Mouse (Mus musculus) limb, embryonic 13.5 days (tissue): ENCODE data around the gene Raet1e. TPM values are rescaled to one million over a fixed set of nuclear protein-coding genes. Genes with fewer than 3 reads are reported as not detected.
A peak's percentile ranks its signal among the peaks of the same experiment; 100 is the strongest.
"Not testable (repeated sequence)": the region's sequence is repeated elsewhere in the genome, so short reads cannot be mapped to it uniquely, and the experiment has no call there.

ENCODE experiments used
- ATAC-seq: fragments of 200-750 bp; cut with Nextera tagmentation; 2 replicates; pipeline ENCODE4 v1.8.0; 2017; ENCODE audit warnings: low read depth, moderate number of reproducible peaks, moderate TSS enrichment; ENCODE audit not compliant: low FRiP score
- H3K27ac ChIP-seq: fragments of 300-500 bp; sonication (generic); 2 replicates; pipeline ENCODE4 v1.5.1; 2015; ENCODE audit warnings: inconsistent platforms, mild to moderate bottlenecking, moderate library complexity
- H3K27me3 ChIP-seq: fragments of 300-500 bp; sonication (generic); 2 replicates; pipeline ENCODE4 v1.6.1; 2015; ENCODE audit warnings: mild to moderate bottlenecking, inconsistent platforms
- H3K36me3 ChIP-seq: fragments of 300-500 bp; sonication (generic); 2 replicates; pipeline ENCODE4 v1.6.1; 2015; ENCODE audit warnings: inconsistent platforms, mild to moderate bottlenecking, moderate library complexity
- H3K4me1 ChIP-seq: fragments of 300-500 bp; sonication (generic); 2 replicates; pipeline ENCODE4 v1.6.1; 2015; ENCODE audit warnings: inconsistent platforms
- H3K4me2 ChIP-seq: fragments of 300-500 bp; sonication (generic); replicated peaks from 2 replicates; pipeline ENCODE4 v1.6.1; 2015; ENCODE audit warnings: inconsistent platforms, mild to moderate bottlenecking, moderate library complexity
- H3K4me3 ChIP-seq: fragments of 300-500 bp; sonication (generic); 2 replicates; pipeline ENCODE4 v1.5.1; 2015; ENCODE audit warnings: moderate library complexity, mild to moderate bottlenecking, inconsistent platforms
- H3K9ac ChIP-seq: fragments of 300-500 bp; sonication (generic); 2 replicates; pipeline ENCODE4 v1.6.1; 2015; ENCODE audit warnings: mild to moderate bottlenecking, inconsistent platforms
- H3K9me3 ChIP-seq: fragments of 300-500 bp; sonication (generic); 2 replicates; pipeline ENCODE4 v1.6.1; 2016; ENCODE audit warnings: inconsistent platforms
- WGBS: fragments of 180-500 bp; shearing (Covaris S2); methylation state at CpG from one replicate; pipeline ENCODE4 v1.1.7; 2015; 5-methylcytosine and 5-hydroxymethylcytosine counted together
- polyA plus RNA-seq: library from polyadenylated mRNA; unstranded; fragments of >200 nt; fragmentation: Nextera tagmentation; extraction: Ambion mirVana; gene quantifications from 2 replicates; pipeline ENCODE4 v1.2.1, GENCODE M21; 2015

The Raet1e gene
- polyA plus RNA-seq, 1 experiment from 2014 or later = 12.0 TPM

DNA sequence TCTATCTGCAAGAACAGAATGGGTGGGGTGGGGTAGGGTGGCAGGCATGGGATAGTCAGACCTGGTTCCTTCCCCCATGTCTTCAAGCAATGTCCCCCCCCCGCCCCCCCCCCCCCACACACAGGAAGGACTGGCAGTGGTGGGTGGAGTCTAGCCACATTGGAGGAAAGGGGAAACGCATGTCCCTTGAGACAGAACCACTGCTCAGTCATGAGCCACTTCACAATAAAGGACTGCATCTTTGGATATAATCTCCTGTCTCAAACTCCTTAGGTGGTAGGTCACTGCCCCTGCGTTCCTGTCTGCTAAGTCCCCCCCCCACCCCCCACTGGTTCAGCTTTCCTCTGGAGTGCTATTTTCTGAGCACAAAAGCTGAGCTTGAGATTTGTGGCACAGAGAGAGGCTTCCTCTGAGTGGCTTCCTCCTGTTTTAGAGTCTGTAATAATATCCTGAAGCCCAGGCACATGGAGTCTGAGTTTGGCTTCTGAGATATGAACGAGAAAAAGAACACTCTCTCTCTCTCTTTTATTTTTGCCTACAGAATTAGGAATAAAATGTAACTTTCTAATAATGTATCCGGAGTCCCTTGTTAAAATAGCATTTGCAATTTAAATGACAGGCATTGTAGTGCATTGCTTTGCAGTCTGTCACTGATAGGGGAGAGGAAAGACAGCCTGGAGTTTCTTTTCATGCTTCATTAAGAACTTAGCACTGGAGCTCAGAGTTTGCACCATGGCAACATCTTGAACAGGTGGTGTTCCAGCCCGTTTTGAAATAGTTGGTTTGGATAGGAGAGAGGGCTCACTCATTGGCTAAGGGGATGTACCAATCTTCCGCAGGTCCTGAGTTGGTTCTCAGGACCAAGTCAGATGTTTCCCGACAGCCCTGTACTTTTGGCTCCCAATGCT is 112.8 kb downstream of the Raet1e start:
- ATAC-seq, H3K4me2 ChIP-seq, H3K4me1 ChIP-seq, H3K9me3 ChIP-seq, H3K27ac ChIP-seq, H3K4me3 ChIP-seq, H3K9ac ChIP-seq, H3K36me3 ChIP-seq: not testable (repeated sequence)
- 36% methylated on average over 8 of the region's 8 CpGs for WGBS
- H3K27me3 ChIP-seq = peaks cover 19% of the 10 kb centered on the region

DNA sequence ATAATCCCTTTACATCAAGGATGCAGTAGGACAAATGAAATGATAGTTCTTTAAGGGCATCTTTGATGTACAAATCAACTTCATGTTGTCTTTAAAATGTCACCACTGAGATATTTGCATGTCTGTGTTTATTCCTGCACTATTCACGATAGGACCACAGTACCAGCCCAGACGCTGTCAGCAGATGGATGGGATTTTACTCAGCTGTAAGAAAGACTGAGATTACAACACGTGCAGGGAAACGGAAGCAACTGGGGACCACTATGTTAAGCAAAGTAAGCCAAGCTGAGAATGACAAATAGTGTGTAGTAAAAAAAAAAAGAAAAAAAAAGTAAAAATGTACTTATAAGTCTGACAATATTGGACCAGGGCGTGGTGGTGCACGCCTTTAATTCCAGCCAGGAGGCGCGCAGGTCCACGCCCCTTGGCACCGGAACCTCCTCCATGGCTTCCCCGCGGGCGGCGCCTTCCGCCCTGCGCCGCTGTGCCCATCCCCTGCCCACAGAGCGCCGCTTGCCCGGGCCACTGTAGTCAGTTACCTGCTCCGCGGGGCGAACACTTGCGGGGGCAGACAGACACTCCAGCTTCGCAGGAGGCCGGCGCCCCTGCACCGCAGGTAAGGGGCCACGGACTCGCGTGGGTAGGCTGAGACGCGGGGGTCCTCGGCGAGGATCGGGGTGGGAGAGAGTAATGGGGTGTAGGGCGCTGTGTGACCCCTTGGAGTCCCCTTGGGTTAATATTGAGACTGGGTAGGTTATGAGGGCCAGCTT is 114.7 kb downstream of the Raet1e start:
- H3K4me3 ChIP-seq = peak overlapping the region; percentile 52
- ATAC-seq = peak; percentile 44; the same call in 1 of the 2 replicates
- H3K9ac ChIP-seq = peak overlapping the region; percentile 58
- not testable (repeated sequence) for H3K9me3 ChIP-seq, H3K36me3 ChIP-seq, H3K27ac ChIP-seq, H3K4me1 ChIP-seq
- WGBS = 2% methylated on average over 37 of the region's 37 CpGs
- H3K27me3 ChIP-seq = peaks cover 19% of the 10 kb centered on the region
- H3K4me2 ChIP-seq = peak overlapping the region; percentile 91

DNA sequence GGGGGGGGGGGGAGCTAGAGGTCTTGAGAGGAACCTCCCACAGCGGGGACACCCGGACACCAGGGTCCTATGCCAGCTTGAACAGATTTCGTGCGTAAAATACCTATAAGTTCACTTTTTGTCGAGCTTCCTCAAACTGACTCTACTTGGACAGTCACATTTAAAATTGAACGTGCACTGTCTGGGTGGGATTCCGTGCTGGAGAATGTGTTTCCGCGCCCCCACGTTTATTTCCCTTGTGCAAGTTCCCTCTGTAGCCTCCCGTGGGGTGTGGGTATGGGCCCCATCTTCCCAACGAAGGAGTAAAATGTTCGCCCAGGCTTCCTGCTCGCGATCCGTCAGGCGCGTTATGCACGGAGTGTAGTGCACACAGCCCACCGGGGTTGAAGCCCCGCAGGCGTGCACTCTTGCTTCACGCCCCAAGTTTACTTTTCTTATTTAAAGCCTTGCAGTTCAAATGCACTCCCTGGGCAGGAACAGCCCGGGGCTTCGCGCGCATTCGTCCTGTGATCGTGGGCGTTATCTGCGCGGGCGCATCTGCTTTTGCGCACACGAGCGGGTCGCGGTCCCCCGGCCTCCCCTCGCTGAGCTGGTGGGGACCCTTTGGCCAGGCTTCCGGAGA is 115.4 kb downstream of the Raet1e start:
- H3K9ac ChIP-seq = peak overlapping the region; percentile 58
- under 1% methylated on average over 41 of the region's 41 CpGs for WGBS
- ATAC-seq = no peak
- H3K27ac ChIP-seq = no peak overlapping the region
- H3K4me3 ChIP-seq = peak overlapping the region; percentile 52
- no peaks in the 10 kb centered on the region for H3K9me3 ChIP-seq
- H3K36me3 ChIP-seq = no peaks in the 10 kb centered on the region
- peaks cover 21% of the 10 kb centered on the region for H3K27me3 ChIP-seq
- peaks cover 6% of the 10 kb centered on the region; the same call in 1 of the 2 replicates for H3K4me1 ChIP-seq
- peak overlapping the region; percentile 91 for H3K4me2 ChIP-seq

DNA sequence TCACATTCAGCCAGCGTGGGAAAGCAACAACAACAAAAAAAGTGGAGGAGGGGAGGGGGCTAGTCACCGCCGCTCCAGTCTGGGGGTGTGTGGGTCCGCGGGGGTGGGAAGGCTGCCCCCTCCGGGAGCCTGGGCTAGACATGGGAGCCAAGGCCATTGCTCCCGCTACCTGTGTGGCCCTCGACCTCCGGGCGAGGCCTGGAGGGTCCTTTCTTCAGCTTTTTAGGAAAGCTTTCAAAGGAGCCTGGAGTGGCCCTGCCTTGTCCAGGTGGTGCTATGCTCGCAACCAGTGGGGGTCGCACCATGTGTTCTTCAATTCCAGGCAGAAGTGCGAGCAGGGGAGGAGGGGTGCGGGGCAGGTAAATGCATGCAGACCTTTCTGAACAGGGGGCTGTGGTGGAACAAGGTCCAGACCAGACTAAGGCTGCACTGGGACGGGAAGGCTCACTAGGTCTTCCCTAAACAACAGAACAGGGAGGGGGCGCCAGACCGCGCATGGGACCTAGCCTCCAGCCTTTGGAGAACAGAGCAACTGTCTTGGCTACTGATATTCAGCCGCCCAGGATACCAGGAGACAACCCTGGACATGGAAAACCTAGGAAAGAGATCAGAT is 116.2 kb downstream of the Raet1e start:
- Histone ChIP-seq H3K9ac (peak overlapping the region; percentile 58; the same call in 1 of the 2 replicates), H3K27me3 (peaks cover 22% of the 10 kb centered on the region), H3K36me3 (no peaks in the 10 kb centered on the region), H3K4me2 (peak overlapping the region; percentile 91), H3K4me1 (peaks cover 6% of the 10 kb centered on the region; the same call in 1 of the 2 replicates), H3K27ac (no peak overlapping the region), H3K9me3 (no peaks in the 10 kb centered on the region), H3K4me3 (peak overlapping the region; percentile 52)
- 8% methylated on average over 19 of the region's 19 CpGs for whole genome bisulfite sequencing
- ATAC-seq = no peak

DNA sequence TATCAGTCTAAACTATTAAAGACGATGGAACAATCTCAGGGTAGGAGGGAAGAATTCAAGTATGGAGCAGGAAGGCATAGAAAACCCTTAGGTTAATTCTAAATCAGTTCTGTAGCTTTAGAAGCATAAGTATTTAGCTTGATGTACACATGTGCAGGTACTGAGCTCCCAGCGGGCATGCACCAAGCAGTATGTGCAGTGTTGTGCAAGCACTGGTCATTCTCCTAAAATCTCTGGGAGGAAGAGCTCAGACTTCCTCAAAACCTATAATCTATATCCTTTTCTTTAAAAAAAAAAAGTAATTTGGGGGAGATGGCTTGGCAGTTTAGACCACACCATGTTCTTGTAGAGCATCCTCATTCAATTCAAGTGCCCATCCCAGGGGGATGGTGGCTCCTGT is 120.1 kb downstream of the Raet1e start:
- WGBS = 87% methylated on average over 2 of the region's 2 CpGs
- H3K9me3 ChIP-seq, H3K27ac ChIP-seq, H3K4me3 ChIP-seq, H3K36me3 ChIP-seq, H3K4me1 ChIP-seq, ATAC-seq, H3K4me2 ChIP-seq, H3K9ac ChIP-seq: not testable (repeated sequence)
- peaks cover 36% of the 10 kb centered on the region for H3K27me3 ChIP-seq

DNA sequence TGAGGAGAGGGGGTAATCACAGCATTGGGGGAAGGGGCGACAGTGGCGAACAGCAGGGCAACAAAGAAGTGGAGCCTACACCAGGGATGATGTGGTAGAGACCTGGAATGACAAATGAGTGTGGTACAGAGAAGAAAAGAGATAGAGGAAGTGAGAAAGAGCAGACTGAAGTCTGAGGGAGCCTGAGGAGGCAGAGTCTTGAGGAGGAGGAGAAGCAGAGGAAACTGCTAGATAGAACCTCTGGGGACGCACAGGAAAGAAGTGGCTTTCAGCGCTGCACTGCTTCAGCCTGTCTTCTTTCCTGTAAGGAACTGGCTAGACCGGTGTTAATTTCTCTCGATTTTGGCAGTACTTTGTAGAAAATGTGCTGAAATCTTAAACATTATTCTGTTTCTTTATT is 124.4 kb downstream of the Raet1e start:
- no peak overlapping the region for H3K4me3 ChIP-seq
- no peak overlapping the region for H3K9ac ChIP-seq
- no peaks in the 10 kb centered on the region for H3K36me3 ChIP-seq
- H3K4me1 ChIP-seq = no peaks in the 10 kb centered on the region
- H3K9me3 ChIP-seq = no peaks in the 10 kb centered on the region
- H3K27me3 ChIP-seq = peaks cover 26% of the 10 kb centered on the region
- H3K27ac ChIP-seq = no peak overlapping the region
- ATAC-seq = no peak
- H3K4me2 ChIP-seq = no peak overlapping the region
- 40% methylated on average over 6 of the region's 6 CpGs for WGBS

DNA sequence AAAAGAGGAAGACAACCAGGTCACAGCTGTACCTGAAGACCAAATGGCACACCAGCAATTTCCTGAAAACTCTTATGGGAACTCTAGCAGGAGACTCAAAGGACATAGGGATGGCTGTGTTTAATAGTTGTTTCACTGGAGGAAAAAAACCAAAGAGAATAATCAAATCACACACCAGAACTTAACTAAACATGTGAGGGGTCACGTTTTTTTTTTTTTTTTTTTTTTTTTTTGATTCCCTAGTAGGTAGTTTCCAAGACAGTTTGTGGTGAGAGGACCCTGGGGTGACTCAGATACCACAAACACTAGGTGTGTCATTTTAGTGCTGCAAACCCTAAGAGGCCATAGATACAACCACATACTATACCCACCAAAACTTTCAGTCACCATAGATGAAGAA is 137.3 kb downstream of the Raet1e start:
- Histone ChIP-seq H3K4me3 (no peak overlapping the region), H3K4me2 (no peak overlapping the region), H3K9ac (no peak overlapping the region), H3K4me1 (no peaks in the 10 kb centered on the region), H3K9me3 (no peaks in the 10 kb centered on the region), H3K36me3 (no peaks in the 10 kb centered on the region), H3K27me3 (no peaks in the 10 kb centered on the region), H3K27ac (no peak overlapping the region)
- no peak for ATAC-seq
- WGBS = 38% methylated on average over 1 of the region's 1 CpGs

DNA sequence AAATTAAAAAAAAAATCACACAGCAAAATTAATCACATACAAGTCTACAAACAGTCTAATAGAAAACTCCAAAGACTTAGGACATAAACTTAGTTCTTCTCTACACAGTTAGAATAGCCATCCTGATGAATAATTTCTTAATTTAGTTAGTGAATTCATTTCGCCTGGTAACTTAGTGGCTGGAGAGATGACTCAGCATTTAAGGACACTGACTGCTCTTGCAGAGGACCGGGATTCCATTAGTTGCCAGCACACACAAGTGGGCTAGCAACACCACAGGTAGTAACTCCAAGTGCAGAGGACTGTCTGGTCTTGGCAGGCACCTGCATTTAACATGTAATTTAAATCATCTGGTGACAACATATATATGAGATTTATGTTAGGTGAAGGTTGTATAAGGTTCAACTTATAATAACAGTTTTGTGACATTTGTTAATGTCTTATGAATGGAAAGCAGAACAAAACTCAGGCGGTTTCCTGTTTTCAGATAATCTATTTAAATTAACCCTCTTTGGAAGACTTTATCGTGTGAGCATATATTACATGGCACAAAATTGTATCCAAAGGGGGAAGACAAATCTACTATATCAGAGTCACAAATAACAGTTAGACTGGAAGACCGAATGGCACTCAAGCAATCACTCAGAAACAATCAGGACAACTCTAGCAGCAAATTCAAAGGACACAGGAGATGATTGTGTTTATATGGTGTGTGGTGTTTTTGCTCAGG is 138.8 kb downstream of the Raet1e start:
- ATAC-seq = no peak
- Histone ChIP-seq H3K9ac (no peak overlapping the region), H3K27me3 (no peaks in the 10 kb centered on the region), H3K36me3 (no peaks in the 10 kb centered on the region), H3K4me1 (no peaks in the 10 kb centered on the region), H3K4me2 (no peak overlapping the region), H3K27ac (no peak overlapping the region), H3K4me3 (no peak overlapping the region), H3K9me3 (no peaks in the 10 kb centered on the region)
- WGBS = 73% methylated on average over 5 of the region's 5 CpGs

DNA sequence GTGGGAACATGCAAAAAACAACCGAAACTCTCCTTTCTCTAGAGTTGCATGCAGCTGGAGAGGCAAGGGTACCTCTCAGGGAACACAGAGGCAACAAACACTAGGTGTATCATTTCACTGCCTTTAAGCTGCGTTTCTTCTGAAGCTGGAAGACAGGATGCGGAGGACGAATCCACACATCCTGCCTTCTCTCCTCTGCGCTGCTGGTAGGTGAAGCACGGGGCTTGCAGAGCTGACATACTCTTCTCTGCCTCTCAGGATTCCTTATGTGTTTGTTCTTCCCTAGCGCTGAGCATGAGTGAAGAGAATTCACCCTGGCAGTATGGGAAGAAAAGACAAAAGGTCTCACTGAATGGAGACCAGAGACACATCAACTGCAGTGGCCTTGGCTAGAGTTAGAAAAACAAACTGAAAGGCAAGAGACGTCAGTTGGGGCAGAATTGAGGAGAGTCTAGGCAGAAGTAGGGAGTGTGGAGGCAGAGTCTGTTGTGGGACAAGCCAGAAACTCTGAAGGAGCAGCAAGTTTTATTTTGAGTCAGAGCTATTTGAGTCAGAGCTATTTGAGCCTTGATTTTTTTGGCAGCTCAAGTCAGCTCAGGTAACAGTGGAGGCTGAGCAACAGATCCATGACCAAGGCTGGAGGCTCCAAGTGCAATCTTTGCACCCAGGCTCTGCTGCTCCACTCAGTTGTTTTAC is 139.5 kb downstream of the Raet1e start:
- Histone ChIP-seq H3K27ac (no peak overlapping the region), H3K36me3 (no peaks in the 10 kb centered on the region), H3K4me3 (no peak overlapping the region), H3K27me3 (no peaks in the 10 kb centered on the region), H3K9me3 (no peaks in the 10 kb centered on the region), H3K4me2 (no peak overlapping the region), H3K4me1 (no peaks in the 10 kb centered on the region), H3K9ac (no peak overlapping the region)
- no peak for ATAC-seq
- 67% methylated on average over 8 of the region's 8 CpGs for WGBS

DNA sequence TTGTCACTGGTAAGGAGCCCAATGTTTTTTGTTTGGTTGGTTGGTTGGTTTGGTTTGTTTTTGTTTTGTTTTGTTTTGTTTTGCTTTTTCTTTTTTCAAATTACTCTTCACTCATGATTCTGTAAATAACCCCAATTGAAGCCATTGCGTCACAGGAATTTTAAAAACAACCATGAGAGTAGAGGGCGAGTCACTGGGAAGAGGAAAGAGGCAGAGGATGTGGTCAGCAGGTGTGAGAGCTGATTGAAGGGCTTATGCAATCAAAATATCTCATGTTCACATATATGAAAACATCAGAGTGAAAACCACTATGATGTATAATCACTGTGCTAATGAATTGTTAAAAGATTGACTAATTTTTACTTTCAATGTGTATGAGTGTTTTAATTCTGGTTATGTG is 141.0 kb downstream of the Raet1e start:
- Histone ChIP-seq H3K27me3 (no peaks in the 10 kb centered on the region), H3K36me3 (no peaks in the 10 kb centered on the region), H3K27ac (no peak overlapping the region), H3K9ac (no peak overlapping the region), H3K9me3 (no peaks in the 10 kb centered on the region), H3K4me3 (no peak overlapping the region), H3K4me2 (no peak overlapping the region), H3K4me1 (no peaks in the 10 kb centered on the region)
- 86% methylated on average over 2 of the region's 2 CpGs for WGBS
- ATAC-seq = no peak

DNA sequence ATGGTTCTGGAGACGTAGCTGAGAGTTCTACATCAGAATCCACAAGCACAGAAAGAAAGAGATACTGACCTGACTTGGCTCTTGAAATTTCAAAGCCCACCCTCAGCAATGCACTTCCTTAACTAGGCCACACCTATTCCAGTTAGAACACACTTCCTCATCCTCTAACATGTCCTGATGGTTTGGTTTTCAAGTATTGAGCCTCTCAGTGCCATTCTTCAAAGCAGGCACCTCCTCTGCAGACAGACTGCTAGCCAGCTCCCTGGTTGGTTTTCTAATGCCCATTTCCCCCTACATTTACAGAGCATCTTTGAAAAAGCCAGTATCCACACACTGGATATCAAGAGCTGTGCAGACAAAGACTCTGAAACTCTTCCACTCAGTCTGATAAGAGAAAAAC is 143.3 kb downstream of the Raet1e start:
- H3K4me2 ChIP-seq = no peak overlapping the region
- WGBS = 83% methylated on average over 1 of the region's 1 CpGs
- H3K4me1 ChIP-seq = no peaks in the 10 kb centered on the region
- H3K36me3 ChIP-seq = no peaks in the 10 kb centered on the region
- H3K27ac ChIP-seq = no peak overlapping the region
- no peaks in the 10 kb centered on the region for H3K27me3 ChIP-seq
- no peak overlapping the region for H3K9ac ChIP-seq
- H3K4me3 ChIP-seq = no peak overlapping the region
- H3K9me3 ChIP-seq = no peaks in the 10 kb centered on the region
- ATAC-seq = no peak
